ENCODE assay signal across 10 mouse cellular contexts in the genomic region with DNA sequence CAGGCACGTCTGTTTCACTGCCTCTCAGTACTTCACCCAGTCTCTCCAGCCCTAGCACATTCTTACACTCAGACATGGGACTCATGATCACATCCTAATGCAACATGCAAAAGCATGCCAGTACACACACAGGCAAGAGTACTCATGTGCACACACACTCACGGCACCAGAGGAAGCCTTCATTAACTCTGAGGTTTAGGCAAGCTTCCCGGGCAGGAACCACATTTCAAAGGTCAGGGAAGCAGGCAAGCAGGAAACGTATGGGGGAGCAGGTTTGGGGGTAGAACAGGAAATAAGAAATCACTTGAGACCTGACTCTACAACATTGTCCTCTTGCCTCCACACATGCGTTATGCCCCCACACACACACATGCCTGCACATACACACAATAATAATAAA. TPM values are rescaled to one million over a fixed set of nuclear protein-coding genes. Genes with fewer than 3 reads are reported as not detected.
DNase-seq lines count a peak whose midpoint lies in the region; ATAC-seq lines count a peak whose summit lies in the region.
"Had no signal": no experiment of that assay in that cellular context is flagged by ENCODE, and none has a peak within 500 bp of the region (broad histone marks: within the 10 kb centered on the region; RNA-seq: fewer than 3 reads in every experiment).

No protein-coding gene starts in this region.

- H3K9ac ChIP-seq in hindbrain, embryonic 16.5 days (ENCODE audit: low read depth, low read length): no peak overlapping the region
- H3K9ac ChIP-seq in embryonic facial prominence, embryonic 14.5 days (ENCODE audit: low read depth, low read length): 0 out of 2 replicates have a peak overlapping the region, but pooled peaks have one; percentile 8

- no peak overlapping the region for H3K4me2 ChIP-seq in hindbrain, embryonic 16.5 days (ENCODE audit: low read length)
- H3K4me2 ChIP-seq in embryonic facial prominence, embryonic 14.5 days (ENCODE audit: low read depth, low read length): peak overlapping the region; percentile 11; the same call in 1 of the 2 replicates

- WGBS in hindbrain, embryonic 10.5 days: 70% methylated on average over 5 of the region's 5 CpGs
- 62% methylated on average over 5 of the region's 5 CpGs for WGBS in hindbrain, embryonic 16.5 days
- WGBS in embryonic facial prominence, embryonic 14.5 days: 12% methylated on average over 5 of the region's 5 CpGs

- no peaks in the 10 kb centered on the region for H3K27me3 ChIP-seq in hindbrain, embryonic 10.5 days (ENCODE audit: insufficient read depth, poor library complexity, severe bottlenecking)
- H3K27me3 ChIP-seq in hindbrain, embryonic 16.5 days (replicated peaks; ENCODE audit: control insufficient read depth, insufficient read depth, low read length): no peaks in the 10 kb centered on the region
- no peaks in the 10 kb centered on the region for H3K27me3 ChIP-seq in embryonic facial prominence, embryonic 14.5 days (replicated peaks; ENCODE audit: control insufficient read depth, insufficient read depth, low read length)

- no peak overlapping the region for H3K4me3 ChIP-seq in hindbrain, embryonic 10.5 days
- H3K4me3 ChIP-seq in hindbrain, embryonic 16.5 days (ENCODE audit: low read length): no peak overlapping the region
- no peak overlapping the region for H3K4me3 ChIP-seq in embryonic facial prominence, embryonic 14.5 days (ENCODE audit: low read depth, low read length)

- H3K27ac ChIP-seq in hindbrain, embryonic 10.5 days: peak overlapping the region; percentile 30; the same call in 1 of the 2 replicates
- H3K27ac ChIP-seq in hindbrain, embryonic 16.5 days (ENCODE audit: low read depth, low read length): no peak overlapping the region
- peak overlapping the region; percentile 83 for H3K27ac ChIP-seq in embryonic facial prominence, embryonic 14.5 days (replicated peaks; ENCODE audit: low read depth, low read length)

- H3K36me3 ChIP-seq in hindbrain, embryonic 10.5 days: no peaks in the 10 kb centered on the region
- H3K36me3 ChIP-seq in hindbrain, embryonic 16.5 days (ENCODE audit: control insufficient read depth, insufficient read depth, low read length): no peaks in the 10 kb centered on the region
- H3K36me3 ChIP-seq in embryonic facial prominence, embryonic 14.5 days (ENCODE audit: control insufficient read depth, insufficient read depth, low read length): no peaks in the 10 kb centered on the region
- H3K36me3 ChIP-seq: G1E had no signal

- no peak for ATAC-seq in hindbrain, embryonic 16.5 days
- ATAC-seq in embryonic facial prominence, embryonic 14.5 days (ENCODE audit: low read depth): no peak

- DNase-seq in hindbrain, embryonic 10.5 days (ENCODE audit: low spot score): no peak
- DNase-seq in embryonic facial prominence, embryonic 14.5 days (ENCODE audit: low spot score): peak; percentile 81
- peak; percentile 78 for DNase-seq in kidney, postnatal 10 days
- DNase-seq in naive thymus-derived CD4-positive, alpha-beta T cell, adult 2 months (ENCODE audit: low read depth): peak; percentile 34
- DNase-seq in urinary bladder, postnatal 25 days (ENCODE audit: low spot score): no peak
- no peak for DNase-seq in layer of hippocampus, adult 9-10 months (ENCODE audit: low spot score)
- DNase-seq in cerebellum, postnatal 10 days: no peak
- DNase-seq: cerebellum, adult 2 months had no signal

- no peaks in the 10 kb centered on the region for H3K9me3 ChIP-seq in hindbrain, embryonic 10.5 days
- no peaks in the 10 kb centered on the region for H3K9me3 ChIP-seq in hindbrain, embryonic 16.5 days (ENCODE audit: control insufficient read depth, low read length)
- no peaks in the 10 kb centered on the region for H3K9me3 ChIP-seq in embryonic facial prominence, embryonic 14.5 days (ENCODE audit: control insufficient read depth, low read length)
- H3K9me3 ChIP-seq: G1E had no signal

- peaks cover 47% of the 10 kb centered on the region for H3K4me1 ChIP-seq in hindbrain, embryonic 10.5 days (replicated peaks)
- H3K4me1 ChIP-seq in hindbrain, embryonic 16.5 days (ENCODE audit: control insufficient read depth, insufficient read depth, low read depth, low read length): peaks cover 2% of the 10 kb centered on the region
- peaks cover 72% of the 10 kb centered on the region for H3K4me1 ChIP-seq in embryonic facial prominence, embryonic 14.5 days (ENCODE audit: control insufficient read depth, insufficient read depth, low read length)

RNA-seq across cellular contexts. Expression of gene Lrp5, which starts 20.9 kb away (rescaled TPM):
- 3.1 and 3.5 TPM in 2 replicates for polyA plus RNA-seq in hindbrain, embryonic 10.5 days (2016; fragmentation: Nextera tagmentation; extraction: Ambion mirVana)
- polyA plus RNA-seq in hindbrain, embryonic 16.5 days (2015; fragmentation: Nextera tagmentation; extraction: Ambion mirVana): 1.3 and 1.5 TPM in 2 replicates
- polyA plus RNA-seq in embryonic facial prominence, embryonic 14.5 days (2014; fragmentation: Nextera tagmentation; extraction: Ambion mirVana): 10.1 and 10.6 TPM in 2 replicates

RNA-seq across cellular contexts. Expression of gene 1810055G02Rik, which starts 42.6 kb away (rescaled TPM):
- polyA plus RNA-seq in hindbrain, embryonic 10.5 days (2016; fragmentation: Nextera tagmentation; extraction: Ambion mirVana): 45.7 and 46.9 TPM in 2 replicates
- polyA plus RNA-seq in hindbrain, embryonic 16.5 days (2015; fragmentation: Nextera tagmentation; extraction: Ambion mirVana): 42.1 and 44.8 TPM in 2 replicates
- 59.2 and 61.4 TPM in 2 replicates for polyA plus RNA-seq in embryonic facial prominence, embryonic 14.5 days (2014; fragmentation: Nextera tagmentation; extraction: Ambion mirVana)

Comparison
In these comparisons a context has a peak if more than half of its experiments do, and no peak if none do; other contexts are left out.
1. DNase-seq: peak in embryonic facial prominence, embryonic 14.5 days (single experiment), kidney, postnatal 10 days (single experiment) and naive thymus-derived CD4-positive, alpha-beta T cell, adult 2 months (single experiment); none in hindbrain, embryonic 10.5 days (single experiment), urinary bladder, postnatal 25 days (single experiment), layer of hippocampus, adult 9-10 months (single experiment) and cerebellum, postnatal 10 days (0 of 2).